Mouse (Mus musculus) CH12.LX (cell line): ENCODE data around the gene Gm11077. TPM values are rescaled to one million over a fixed set of nuclear protein-coding genes. Genes with fewer than 3 reads are reported as not detected.
A peak's percentile ranks its signal among the peaks of the same experiment; 100 is the strongest.

Experiments
- DNase-seq: peaks from one replicate; pipeline ENCODE4 v3.0.0-alpha.2; 2013; ENCODE audit errors: extremely low read depth
- H3K27ac ChIP-seq: 2 replicates; pipeline ENCODE4 v1.5.1; 2012; ENCODE audit warnings: low read depth, mild to moderate bottlenecking, control low read depth, moderate library complexity; ENCODE audit not compliant: insufficient read depth
- H3K27me3 ChIP-seq: replicated peaks from 2 replicates; pipeline ENCODE3; 2012; ENCODE audit warnings: inconsistent platforms
- H3K36me3 ChIP-seq, 2 experiments: replicated peaks in 1 of 2; 2 replicates each; pipeline versions ENCODE3 to v1.6.1; 2012; ENCODE audit warnings: inconsistent platforms in 1 of 2, low read length in 1 of 2, mild to moderate bottlenecking in 1 of 2, mixed read lengths in 1 of 2, moderate library complexity in 1 of 2; ENCODE audit not compliant: control insufficient read depth in 1 of 2, insufficient read depth in 1 of 2
- H3K4me1 ChIP-seq, 2 experiments: 2 replicates each; pipeline ENCODE4 v1.6.1; 2012; ENCODE audit warnings: inconsistent platforms in 1 of 2, moderate library complexity in 1 of 2; ENCODE audit not compliant: insufficient read depth in 2 of 2, control insufficient read depth in 1 of 2
- H3K4me2 ChIP-seq: 2 replicates; pipeline ENCODE4 v1.6.1; 2012; ENCODE audit warnings: low read depth, mild to moderate bottlenecking, control low read depth; ENCODE audit not compliant: poor library complexity, insufficient read depth, severe bottlenecking
- H3K4me3 ChIP-seq, 3 experiments: fragments of 150-350 bp in 1 of 3; sonication (generic) in 1 of 3; replicated peaks in 1 of 3; 2 replicates each; pipeline versions ENCODE3 to v1.5.1; 2011 to 2012; ENCODE audit warnings: low read depth in 2 of 3, low read length in 2 of 3, mild to moderate bottlenecking in 2 of 3, moderate library complexity in 2 of 3, control low read depth in 1 of 3, improper control_type of control experiment in 1 of 3, inconsistent platforms in 1 of 3, mixed read lengths in 1 of 3; ENCODE audit not compliant: poor library complexity in 1 of 3
- H3K79me2 ChIP-seq: replicated peaks from 2 replicates; pipeline ENCODE4 v1.6.1; 2012; ENCODE audit warnings: mild to moderate bottlenecking, moderate library complexity; ENCODE audit not compliant: control insufficient read depth, poor library complexity, insufficient read depth, severe bottlenecking; ENCODE audit errors: extremely low read depth
- H3K9ac ChIP-seq: 2 replicates; pipeline ENCODE4 v1.6.1; 2012; ENCODE audit warnings: low read depth, mild to moderate bottlenecking, control low read depth, moderate library complexity; ENCODE audit not compliant: insufficient read depth
- H3K9me3 ChIP-seq: replicated peaks from 2 replicates; pipeline ENCODE3; 2012; ENCODE audit warnings: low read length, inconsistent platforms, mixed read lengths
- CHD2 ChIP-seq: IDR thresholded peaks from 2 replicates; pipeline ENCODE4 v1.6.1; 2011; ENCODE audit warnings: low read length, improper control_type of control experiment
- CTCF ChIP-seq, 2 experiments: IDR thresholded peaks in 1 of 2; conservative IDR thresholded peaks in 1 of 2; 2 replicates each; pipeline ENCODE4 v1.5.1; 2011 to 2012; ENCODE audit warnings: low read depth in 2 of 2, low read length in 2 of 2, improper control_type of control experiment in 1 of 2, inconsistent platforms in 1 of 2, mild to moderate bottlenecking in 1 of 2, moderate library complexity in 1 of 2
- ELF1 ChIP-seq: IDR thresholded peaks from 2 replicates; pipeline ENCODE4 v1.6.1; 2014; ENCODE audit warnings: low read depth, mild to moderate bottlenecking, inconsistent platforms, low read length, improper control_type of control experiment
- EP300 ChIP-seq: IDR thresholded peaks from 2 replicates; pipeline ENCODE4 v1.6.1; 2011; ENCODE audit warnings: low read length, improper control_type of control experiment
- HCFC1 ChIP-seq: IDR thresholded peaks from 2 replicates; pipeline ENCODE4 v1.6.1; 2012; ENCODE audit warnings: low read depth, mild to moderate bottlenecking, inconsistent platforms, low read length, improper control_type of control experiment
- IRF4 ChIP-seq: IDR thresholded peaks from 2 replicates; pipeline ENCODE4 v1.6.1; 2014; ENCODE audit warnings: low read depth, mild to moderate bottlenecking, inconsistent platforms, low read length, improper control_type of control experiment
- JUN ChIP-seq: IDR thresholded peaks from 2 replicates; pipeline ENCODE4 v1.6.1; 2011; ENCODE audit warnings: low read depth, mild to moderate bottlenecking, low read length, improper control_type of control experiment, moderate library complexity; ENCODE audit not compliant: insufficient read depth
- MAFK ChIP-seq: IDR thresholded peaks from 2 replicates; pipeline ENCODE4 v1.6.1; 2011; ENCODE audit warnings: low read length, improper control_type of control experiment; ENCODE audit not compliant: insufficient replicate concordance
- MAX ChIP-seq: IDR thresholded peaks from 2 replicates; pipeline ENCODE4 v1.6.1; 2011; ENCODE audit warnings: low read length, improper control_type of control experiment
- MAZ ChIP-seq: IDR thresholded peaks from 2 replicates; pipeline ENCODE4 v1.6.1; 2012; ENCODE audit warnings: low read depth, mild to moderate bottlenecking, inconsistent platforms, low read length, improper control_type of control experiment, moderate library complexity
- MYC ChIP-seq: IDR thresholded peaks from 2 replicates; pipeline ENCODE4 v1.6.1; 2011; ENCODE audit warnings: low read depth, mild to moderate bottlenecking, improper control_type of control experiment, low read length
- NELFE ChIP-seq: IDR thresholded peaks from 2 replicates; pipeline ENCODE4 v1.6.1; 2011; ENCODE audit warnings: low read depth, low read length, improper control_type of control experiment
- NRF1 ChIP-seq: IDR thresholded peaks from 2 replicates; pipeline ENCODE4 v1.6.1; 2014; ENCODE audit warnings: low read depth, mild to moderate bottlenecking, inconsistent platforms, low read length, improper control_type of control experiment, moderate library complexity
- PAX5 ChIP-seq: IDR thresholded peaks from 2 replicates; pipeline ENCODE4 v1.6.1; 2012; ENCODE audit warnings: low read length, inconsistent platforms, mixed read lengths
- RCOR1 ChIP-seq: conservative IDR thresholded peaks from 2 replicates; pipeline ENCODE4 v1.6.1; 2012; ENCODE audit warnings: low read depth, mild to moderate bottlenecking, inconsistent platforms, low read length, improper control_type of control experiment
- SIN3A ChIP-seq: IDR thresholded peaks from 2 replicates; pipeline ENCODE4 v1.6.1; 2012; ENCODE audit warnings: low read length, improper control_type of control experiment, inconsistent platforms
- UBTF ChIP-seq: IDR thresholded peaks from 2 replicates; pipeline ENCODE4 v1.6.1; 2012; ENCODE audit warnings: low read depth, mild to moderate bottlenecking, inconsistent platforms, low read length, improper control_type of control experiment, moderate library complexity
- USF1 ChIP-seq: IDR thresholded peaks from 2 replicates; pipeline ENCODE4 v1.6.1; 2014; ENCODE audit warnings: low read depth, mild to moderate bottlenecking, inconsistent platforms, low read length, improper control_type of control experiment
- USF2 ChIP-seq: conservative IDR thresholded peaks from 2 replicates; pipeline ENCODE4 v1.6.1; 2011; ENCODE audit warnings: low read depth, low read length, improper control_type of control experiment
- ZMIZ1 ChIP-seq: IDR thresholded peaks from 2 replicates; pipeline ENCODE4 v1.6.1; 2012; ENCODE audit warnings: low read depth, mild to moderate bottlenecking, inconsistent platforms, low read length, improper control_type of control experiment
- ZNF384 ChIP-seq: IDR thresholded peaks from 2 replicates; pipeline ENCODE4 v1.6.1; 2012; ENCODE audit warnings: low read depth, low read length, improper control_type of control experiment, inconsistent platforms
- dilution Hi-C: fragments of 300-500 bp; cut with MboI; formaldehyde crosslinking; loops from 2 replicates; pipeline ENCODE4 v1.14.3; 2020; ENCODE audit warnings: low sequenced_read_pairs; ENCODE audit not compliant: extremely low pct_unique_long_range_greater_than_20kb, extremely low pct_ligation_motif_present
- in situ Hi-C: fragments of 300-500 bp; cut with MboI; formaldehyde crosslinking; loops from 3 replicates; pipeline ENCODE4 v1.14.3; 2019; ENCODE audit warnings: low sequenced_read_pairs, low pct_ligation_motif_present, low pct_unique_long_range_greater_than_20kb, mixed read lengths
- polyA plus RNA-seq: library from polyadenylated mRNA; unstranded; fragments of >175 nt; gene quantifications from 2 replicates; pipeline ENCODE4 v1.2.1, GENCODE M21; 2012; ENCODE audit warnings: low read depth; ENCODE audit not compliant: insufficient read length
- total RNA-seq, 2 experiments: library from RNA; depleted of rRNA; stranded (reverse); fragments of 300-350 nt in 1 of 2; fragments of >200 nt in 1 of 2; gene quantifications; 2 replicates each; pipeline ENCODE4 v1.2.3; 2012 to 2014

Gm11077 gene
- total and polyA plus RNA-seq, 3 experiments = not detected

- H3K9me3 ChIP-seq = peaks cover 4% of the 10 kb centered on the region
- no peak overlapping the region for H3K4me2 ChIP-seq
- peaks cover 9 to 13% of the 10 kb centered on the region in 2 experiments; a peak in 3 of 4 replicates for H3K4me1 ChIP-seq
- H3K36me3 ChIP-seq = no peaks in the 10 kb centered on the region
- DNase-seq = no peak
- H3K79me2 ChIP-seq = no peaks in the 10 kb centered on the region
- no peaks in the 10 kb centered on the region for H3K27me3 ChIP-seq
- in situ Hi-C loops = no loop called here
- no peak overlapping the region for H3K27ac ChIP-seq
- no peak overlapping the region for H3K4me3 ChIP-seq
- no peak for TF ChIP-seq USF1
- peak; percentile 30 to 33; a peak in 3 of 4 replicates for TF ChIP-seq CTCF (conservative IDR thresholded peaks at IDR 0.05 in 1 of 2, IDR thresholded peaks at IDR 0.05 in 1 of 2; ENCODE audit: low read depth in 2 of 2, low read length in 2 of 2)
- no peak overlapping the region for H3K9ac ChIP-seq
- dilution Hi-C loops = no loop called here
Measured at GRCm38 (mm10) chr6:140798841-140799240, 69.8 kb downstream of the Gm11077 start.

GRCm38 (mm10) chr6:140799435-140800040 is 70.5 kb downstream of the Gm11077 start:
- Histone ChIP-seq H3K4me1 (peaks cover 9 to 13% of the 10 kb centered on the region in 2 experiments; a peak in 3 of 4 replicates), H3K9ac (no peak overlapping the region), H3K27ac (no peak overlapping the region), H3K27me3 (no peaks in the 10 kb centered on the region), H3K4me2 (no peak overlapping the region), H3K36me3 (no peaks in the 10 kb centered on the region), H3K9me3 (peaks cover 4% of the 10 kb centered on the region), H3K79me2 (no peaks in the 10 kb centered on the region), H3K4me3 (no peak overlapping the region)
- in situ Hi-C loops = no loop called here
- DNase-seq = no peak
- dilution Hi-C loops = no loop called here
- TF ChIP-seq NRF1 (no peak), MAFK (no peak), JUN (no peak), MAZ (no peak), RCOR1 (no peak), IRF4 (no peak), SIN3A (no peak), PAX5 (no peak), ZMIZ1 (no peak), HCFC1 (no peak), NELFE (no peak), EP300 (no peak), UBTF (no peak), ELF1 (no peak), MAX (no peak), USF2 (no peak), ZNF384 (no peak), CHD2 (no peak), MYC (no peak)
